Mouse (Mus musculus) heart, embryonic 16.5 days (tissue): Measurements from ENCODE around the gene Lrrc57. TPM values are rescaled to one million over a fixed set of nuclear protein-coding genes. Genes with fewer than 3 reads are reported as not detected.

Experiments
- ATAC-seq: fragments of 200-750 bp; cut with Nextera tagmentation; replicated peaks from 2 replicates; pipeline ENCODE4 v1.8.0; 2017; ENCODE audit warnings: moderate number of reproducible peaks; ENCODE audit not compliant: insufficient read depth, low FRiP score; ENCODE audit errors: extremely low read depth
- H3K27ac ChIP-seq: fragments of 300-500 bp; sonication (generic); 2 replicates; pipeline ENCODE4 v1.5.1; 2014; ENCODE audit warnings: mild to moderate bottlenecking, low read length, control low read depth, moderate library complexity
- H3K27me3 ChIP-seq: fragments of 300-500 bp; sonication (generic); 2 replicates; pipeline ENCODE4 v1.6.1; 2014; ENCODE audit warnings: low read length, mixed read lengths; ENCODE audit not compliant: control insufficient read depth, insufficient read depth
- H3K36me3 ChIP-seq: fragments of 300-500 bp; sonication (generic); 2 replicates; pipeline ENCODE4 v1.6.1; 2014; ENCODE audit not compliant: control insufficient read depth, insufficient read depth
- H3K4me1 ChIP-seq: fragments of 300-500 bp; sonication (generic); 2 replicates; pipeline ENCODE4 v1.6.1; 2014; ENCODE audit warnings: low read length, mixed read lengths; ENCODE audit not compliant: control insufficient read depth, insufficient read depth
- H3K4me2 ChIP-seq: fragments of 300-500 bp; sonication (generic); 2 replicates; pipeline ENCODE4 v1.6.1; 2014; ENCODE audit warnings: low read depth, mild to moderate bottlenecking, control low read depth, low read length
- H3K4me3 ChIP-seq: fragments of 300-500 bp; sonication (generic); 2 replicates; pipeline ENCODE4 v1.5.1; 2014; ENCODE audit warnings: mild to moderate bottlenecking, control low read depth, low read length
- H3K9ac ChIP-seq: fragments of 300-500 bp; sonication (generic); 2 replicates; pipeline ENCODE4 v1.6.1; 2014; ENCODE audit warnings: low read length, control low read depth
- H3K9me3 ChIP-seq: fragments of 300-500 bp; sonication (generic); replicated peaks from 2 replicates; pipeline ENCODE4 v1.6.1; 2016; ENCODE audit warnings: low read length; ENCODE audit not compliant: control insufficient read depth
- WGBS: fragments of 180-500 bp; shearing (Covaris S2); extraction: QIAGEN DNeasy Blood & Tissue Kit; methylation state at CpG from one replicate; pipeline ENCODE4 v1.1.7; 2014; 5-methylcytosine and 5-hydroxymethylcytosine counted together
- polyA plus RNA-seq: library from polyadenylated mRNA; unstranded; fragments of >200 nt; fragmentation: Nextera tagmentation; extraction: Ambion mirVana; gene quantifications from 2 replicates; pipeline ENCODE4 v1.2.1, GENCODE M21; 2015

The Lrrc57 gene
- polyA plus RNA-seq, 1 experiment from 2014 or later, result 25.7 TPM

GRCm38 (mm10) chr2:120619538-120619937, 10.2 kb upstream of the Lrrc57 start:
- WGBS, result 100% methylated on average over 1 of the region's 1 CpGs
- Histone ChIP-seq H3K9ac (no peak overlapping the region), H3K4me2 (no peak overlapping the region), H3K4me1 (no peaks in the 10 kb centered on the region), H3K36me3 (peaks cover 21% of the 10 kb centered on the region), H3K27me3 (no peaks in the 10 kb centered on the region), H3K4me3 (no peak overlapping the region), H3K27ac (no peak overlapping the region), H3K9me3 (no peaks in the 10 kb centered on the region)
- ATAC-seq, result no peak

GRCm38 (mm10) chr2:120616279-120617163, 7.2 kb upstream of the Lrrc57 start:
- Histone ChIP-seq H3K9me3 (no peaks in the 10 kb centered on the region), H3K36me3 (peaks cover 27% of the 10 kb centered on the region), H3K4me3 (no peak overlapping the region), H3K4me2 (no peak overlapping the region), H3K27ac (no peak overlapping the region), H3K4me1 (no peaks in the 10 kb centered on the region), H3K9ac (no peak overlapping the region), H3K27me3 (no peaks in the 10 kb centered on the region)
- ATAC-seq, result no peak
- WGBS, result 83% methylated on average over 5 of the region's 5 CpGs

- ATAC-seq, result no peak
Observed at GRCm38 (mm10) chr2:120606021-120606690, 3.2 kb downstream of the Lrrc57 start.

DNA sequence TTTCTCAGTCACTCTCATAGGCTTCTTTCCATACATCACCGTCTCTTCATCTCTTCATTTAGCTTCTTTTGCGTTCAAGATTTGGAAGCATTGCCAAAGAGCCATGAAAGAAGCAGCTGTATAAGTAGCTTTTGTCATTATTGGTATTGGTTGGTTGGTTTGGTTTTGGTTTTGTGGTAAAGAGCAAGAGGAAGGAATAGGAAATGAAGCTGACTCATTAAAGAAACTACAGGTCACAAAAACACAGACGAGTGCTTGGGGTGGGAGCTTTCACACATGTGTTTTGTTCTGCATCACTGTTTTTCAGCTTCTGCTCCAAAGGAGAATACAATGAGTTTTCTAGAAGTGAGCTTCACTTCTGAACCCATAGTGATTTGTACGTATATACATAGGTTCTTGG, 9.8 kb downstream of the Lrrc57 start:
- ATAC-seq, result no peak
- 86% methylated on average over 4 of the region's 4 CpGs for WGBS
- Histone ChIP-seq H3K4me2 (no peak overlapping the region), H3K27me3 (no peaks in the 10 kb centered on the region), H3K27ac (no peak overlapping the region), H3K4me1 (no peaks in the 10 kb centered on the region), H3K4me3 (no peak overlapping the region), H3K9ac (no peak overlapping the region), H3K36me3 (peaks cover 36% of the 10 kb centered on the region), H3K9me3 (no peaks in the 10 kb centered on the region)

More at GRCm38 (mm10) chr2:120606021-120606690, 3.2 kb downstream of the Lrrc57 start:
- no peak overlapping the region for H3K9ac ChIP-seq
- H3K4me3 ChIP-seq, result no peak overlapping the region
- H3K36me3 ChIP-seq, result peaks cover 10% of the 10 kb centered on the region
- H3K27me3 ChIP-seq, result no peaks in the 10 kb centered on the region
- H3K27ac ChIP-seq, result no peak overlapping the region
- WGBS, result 66% methylated on average over 6 of the region's 6 CpGs
- no peak overlapping the region for H3K4me2 ChIP-seq
- H3K4me1 ChIP-seq, result peaks cover 17% of the 10 kb centered on the region
- no peaks in the 10 kb centered on the region for H3K9me3 ChIP-seq

- no peak for ATAC-seq
- H3K27ac ChIP-seq, result no peak overlapping the region
- H3K4me1 ChIP-seq, result no peaks in the 10 kb centered on the region
- H3K9me3 ChIP-seq, result no peaks in the 10 kb centered on the region
- H3K4me2 ChIP-seq, result no peak overlapping the region
- no peak overlapping the region for H3K4me3 ChIP-seq
- H3K36me3 ChIP-seq, result peaks cover 36% of the 10 kb centered on the region
- H3K27me3 ChIP-seq, result no peaks in the 10 kb centered on the region
- 87% methylated on average over 2 of the region's 2 CpGs for WGBS
- no peak overlapping the region for H3K9ac ChIP-seq
Observed at GRCm38 (mm10) chr2:120597734-120598133, 11.6 kb downstream of the Lrrc57 start.

DNA sequence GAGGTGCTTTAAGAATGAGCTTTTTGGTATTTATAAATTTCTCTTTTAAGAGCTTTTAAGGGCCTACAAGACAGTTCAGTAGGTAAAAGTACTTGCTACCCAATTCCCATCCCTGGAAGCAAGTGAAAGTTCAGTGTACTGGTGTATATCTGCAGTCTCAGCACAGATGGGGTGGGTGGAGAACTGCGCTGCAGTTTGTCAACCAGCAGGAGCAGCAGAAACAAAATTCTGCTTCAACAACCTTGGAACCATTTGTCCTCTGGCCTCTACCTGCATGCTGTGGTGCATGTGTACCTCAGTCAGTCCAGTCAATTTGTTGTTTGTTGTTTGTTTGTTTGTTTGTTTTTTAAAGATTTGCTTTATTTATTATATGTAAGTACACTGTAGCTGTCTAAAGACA, 17.1 kb downstream of the Lrrc57 start:
- Histone ChIP-seq H3K9me3 (no peaks in the 10 kb centered on the region), H3K36me3 (peaks cover 19% of the 10 kb centered on the region), H3K27me3 (no peaks in the 10 kb centered on the region), H3K27ac (no peak overlapping the region), H3K9ac (no peak overlapping the region), H3K4me2 (no peak overlapping the region), H3K4me1 (no peaks in the 10 kb centered on the region), H3K4me3 (no peak overlapping the region)
- no peak for ATAC-seq
- WGBS, result 97% methylated on average over 1 of the region's 1 CpGs

GRCm38 (mm10) chr2:120589759-120590158, 19.6 kb downstream of the Lrrc57 start:
- Histone ChIP-seq H3K9me3 (no peaks in the 10 kb centered on the region), H3K27me3 (no peaks in the 10 kb centered on the region), H3K4me3 (no peak overlapping the region), H3K4me2 (no peak overlapping the region), H3K36me3 (peaks cover 14% of the 10 kb centered on the region), H3K9ac (no peak overlapping the region), H3K4me1 (no peaks in the 10 kb centered on the region), H3K27ac (no peak overlapping the region)
- WGBS, result 80% methylated on average over 5 of the region's 5 CpGs
- ATAC-seq, result no peak

DNA sequence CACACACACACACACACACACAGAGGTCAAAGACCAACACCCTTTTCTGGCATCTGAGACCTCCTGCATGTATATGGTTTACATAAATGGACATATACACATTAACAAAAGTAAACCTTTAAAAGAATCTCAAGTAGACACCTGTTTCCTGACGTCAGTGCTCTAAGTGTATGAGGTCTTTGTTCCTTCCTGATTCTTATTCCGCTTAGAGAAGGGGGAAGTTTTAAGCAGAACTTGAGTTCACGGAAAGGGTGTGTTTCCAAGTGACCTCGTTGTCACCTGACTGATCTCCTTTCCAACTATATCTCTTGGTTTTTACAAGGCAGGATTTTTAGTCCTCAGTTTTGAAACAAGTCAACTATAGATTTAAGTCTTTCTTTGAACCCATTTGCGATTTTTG, 31.0 kb downstream of the Lrrc57 start:
- Histone ChIP-seq H3K36me3 (no peaks in the 10 kb centered on the region; the same call in 1 of the 2 replicates), H3K27ac (no peak overlapping the region), H3K27me3 (no peaks in the 10 kb centered on the region), H3K4me1 (0 out of 2 replicates have a peak, but pooled peaks cover 2% of the 10 kb centered on the region), H3K9ac (no peak overlapping the region), H3K4me2 (no peak overlapping the region), H3K9me3 (no peaks in the 10 kb centered on the region), H3K4me3 (no peak overlapping the region)
- 60% methylated on average over 5 of the region's 5 CpGs for WGBS
- ATAC-seq, result no peak; the same call in 1 of the 2 replicates

DNA sequence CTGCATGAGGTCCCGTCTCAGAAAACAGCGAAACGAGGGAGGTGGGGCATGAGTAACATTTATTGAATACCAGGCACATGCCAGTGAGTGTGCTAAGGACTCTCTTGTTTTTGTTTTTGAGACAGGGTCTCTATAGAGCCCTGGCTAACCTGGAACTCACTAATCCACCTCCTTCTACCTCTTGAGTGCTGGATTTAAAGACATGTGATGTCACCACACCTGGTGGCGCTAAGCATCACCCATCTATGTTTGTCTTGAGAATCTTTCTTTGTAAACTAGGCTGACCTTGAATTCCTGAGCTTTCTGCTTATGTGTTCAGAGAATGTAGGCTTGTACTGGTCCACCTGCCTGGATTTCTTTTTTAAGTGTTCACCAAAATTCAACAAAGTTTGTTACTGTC, 31.5 kb downstream of the Lrrc57 start:
- 0 out of 2 replicates have a peak, but pooled peaks cover 2% of the 10 kb centered on the region for H3K4me1 ChIP-seq
- WGBS, result 60% methylated on average over 4 of the region's 4 CpGs
- H3K27me3 ChIP-seq, result no peaks in the 10 kb centered on the region
- no peak for ATAC-seq
- no peak overlapping the region for H3K4me2 ChIP-seq
- no peak overlapping the region for H3K4me3 ChIP-seq
- no peak overlapping the region for H3K9ac ChIP-seq
- no peaks in the 10 kb centered on the region; the same call in 1 of the 2 replicates for H3K36me3 ChIP-seq
- no peaks in the 10 kb centered on the region for H3K9me3 ChIP-seq
- H3K27ac ChIP-seq, result no peak overlapping the region
